ENCODE assay signal across 8 mouse cellular contexts in genomic region chr7:49120488-49120864, GRCm38 (mm10).
DNase-seq lines count a peak whose midpoint lies in the region; ATAC-seq lines count a peak whose summit lies in the region.
"Had no signal": no experiment of that assay in that cellular context is flagged by ENCODE, and none has a peak within 500 bp of the region (broad histone marks: within the 10 kb centered on the region; RNA-seq: fewer than 3 reads in every experiment).

No protein-coding gene starts in this region.

- H3K4me2 ChIP-seq in liver, embryonic 12.5 days = 0 out of 2 replicates have a peak overlapping the region, but pooled peaks have one; percentile 9
- no peak overlapping the region; the same call in 1 of the 2 replicates for H3K4me2 ChIP-seq in liver, embryonic 11.5 days
- H3K4me2 ChIP-seq in embryonic facial prominence, embryonic 15.5 days (replicated peaks) = 0 out of 2 replicates have a peak overlapping the region, but pooled peaks have one; percentile 17
- H3K4me2 ChIP-seq in hindbrain, embryonic 16.5 days (ENCODE audit: low read length) = peak overlapping the region; percentile 60
- H3K4me2 ChIP-seq in neural tube, embryonic 15.5 days = peak overlapping the region; percentile 62

- H3K27ac ChIP-seq in liver, embryonic 12.5 days = no peak overlapping the region
- H3K27ac ChIP-seq in liver, embryonic 11.5 days (ENCODE audit: low read depth, low read length) = no peak overlapping the region
- H3K27ac ChIP-seq in embryonic facial prominence, embryonic 15.5 days (replicated peaks) = no peak overlapping the region
- H3K27ac ChIP-seq in hindbrain, embryonic 16.5 days (ENCODE audit: low read depth, low read length) = peak overlapping the region; percentile 75
- peak overlapping the region; percentile 82 for H3K27ac ChIP-seq in neural tube, embryonic 15.5 days (replicated peaks)

- WGBS in liver, embryonic 12.5 days (ENCODE audit: insufficient replicate concordance) = 34% methylated on average over 6 of the region's 6 CpGs
- WGBS in liver, embryonic 11.5 days = 55% methylated on average over 6 of the region's 6 CpGs
- 51% methylated on average over 6 of the region's 6 CpGs for WGBS in embryonic facial prominence, embryonic 15.5 days
- 17% methylated on average over 6 of the region's 6 CpGs for WGBS in hindbrain, embryonic 16.5 days
- WGBS in neural tube, embryonic 15.5 days = 15% methylated on average over 6 of the region's 6 CpGs

- no peaks in the 10 kb centered on the region for H3K36me3 ChIP-seq in liver, embryonic 12.5 days
- no peaks in the 10 kb centered on the region for H3K36me3 ChIP-seq in liver, embryonic 11.5 days (ENCODE audit: control insufficient read depth, insufficient read depth, low read length)
- no peaks in the 10 kb centered on the region for H3K36me3 ChIP-seq in embryonic facial prominence, embryonic 15.5 days
- no peaks in the 10 kb centered on the region for H3K36me3 ChIP-seq in hindbrain, embryonic 16.5 days (ENCODE audit: control insufficient read depth, insufficient read depth, low read length)
- no peaks in the 10 kb centered on the region for H3K36me3 ChIP-seq in neural tube, embryonic 15.5 days

- ATAC-seq in liver, embryonic 12.5 days = no peak
- ATAC-seq in liver, embryonic 11.5 days (replicated peaks; ENCODE audit: low FRiP score) = no peak
- ATAC-seq in embryonic facial prominence, embryonic 15.5 days (ENCODE audit: insufficient number of reproducible peaks, low FRiP score, low TSS enrichment, low read depth) = no peak
- peak; percentile 46 for ATAC-seq in hindbrain, embryonic 16.5 days
- ATAC-seq in neural tube, embryonic 15.5 days (ENCODE audit: low FRiP score) = peak; percentile 49; the same call in 1 of the 2 replicates

- DNase-seq in liver, embryonic 11.5 days (ENCODE audit: low spot score) = no peak
- no peak for DNase-seq in ovary, adult 18-20 months (ENCODE audit: low spot score)
- DNase-seq in Muller cell, postnatal 12 days (ENCODE audit: inconsistent ontology term) = no peak

- H3K27me3 ChIP-seq in liver, embryonic 12.5 days (replicated peaks) = peaks cover 52% of the 10 kb centered on the region
- peaks cover 14% of the 10 kb centered on the region for H3K27me3 ChIP-seq in liver, embryonic 11.5 days (replicated peaks; ENCODE audit: control insufficient read depth, insufficient read depth, low read length)
- peaks cover 49% of the 10 kb centered on the region for H3K27me3 ChIP-seq in embryonic facial prominence, embryonic 15.5 days
- H3K27me3 ChIP-seq in hindbrain, embryonic 16.5 days (replicated peaks; ENCODE audit: control insufficient read depth, insufficient read depth, low read length) = no peaks in the 10 kb centered on the region
- H3K27me3 ChIP-seq in neural tube, embryonic 15.5 days (replicated peaks) = no peaks in the 10 kb centered on the region

- 0 out of 2 replicates have a peak, but pooled peaks cover 6% of the 10 kb centered on the region for H3K4me1 ChIP-seq in liver, embryonic 12.5 days
- H3K4me1 ChIP-seq in liver, embryonic 11.5 days (replicated peaks; ENCODE audit: control insufficient read depth, insufficient read depth, low read length) = no peaks in the 10 kb centered on the region
- no peaks in the 10 kb centered on the region for H3K4me1 ChIP-seq in embryonic facial prominence, embryonic 15.5 days
- H3K4me1 ChIP-seq in hindbrain, embryonic 16.5 days (ENCODE audit: control insufficient read depth, insufficient read depth, low read depth, low read length) = peaks cover 21% of the 10 kb centered on the region
- H3K4me1 ChIP-seq in neural tube, embryonic 15.5 days = peaks cover 30% of the 10 kb centered on the region

- no peak overlapping the region for H3K4me3 ChIP-seq in liver, embryonic 12.5 days
- no peak overlapping the region for H3K4me3 ChIP-seq in liver, embryonic 11.5 days (ENCODE audit: low read depth, low read length)
- no peak overlapping the region for H3K4me3 ChIP-seq in embryonic facial prominence, embryonic 15.5 days (replicated peaks)
- H3K4me3 ChIP-seq in hindbrain, embryonic 16.5 days (ENCODE audit: low read length) = peak overlapping the region; percentile 30
- H3K4me3 ChIP-seq in neural tube, embryonic 15.5 days (replicated peaks) = peak overlapping the region; percentile 34

- H3K9me3 ChIP-seq in liver, embryonic 12.5 days (replicated peaks) = no peaks in the 10 kb centered on the region
- no peaks in the 10 kb centered on the region for H3K9me3 ChIP-seq in liver, embryonic 11.5 days (ENCODE audit: control insufficient read depth, low read length)
- H3K9me3 ChIP-seq in embryonic facial prominence, embryonic 15.5 days (replicated peaks) = no peaks in the 10 kb centered on the region
- no peaks in the 10 kb centered on the region for H3K9me3 ChIP-seq in hindbrain, embryonic 16.5 days (ENCODE audit: control insufficient read depth, low read length)
- H3K9me3 ChIP-seq in neural tube, embryonic 15.5 days (replicated peaks) = no peaks in the 10 kb centered on the region
- H3K9me3 ChIP-seq: megakaryocyte, embryonic 14.5 days had no signal

- H3K9ac ChIP-seq in liver, embryonic 12.5 days = no peak overlapping the region
- H3K9ac ChIP-seq in liver, embryonic 11.5 days (ENCODE audit: low read depth, low read length) = no peak overlapping the region
- no peak overlapping the region for H3K9ac ChIP-seq in embryonic facial prominence, embryonic 15.5 days
- peak overlapping the region; percentile 42 for H3K9ac ChIP-seq in hindbrain, embryonic 16.5 days (ENCODE audit: low read depth, low read length)
- peak overlapping the region; percentile 45 for H3K9ac ChIP-seq in neural tube, embryonic 15.5 days (replicated peaks)

Comparison
In these comparisons a context has a peak if more than half of its experiments do, and no peak if none do; other contexts are left out.
1. ATAC-seq: peak in hindbrain, embryonic 16.5 days (single experiment) and neural tube, embryonic 15.5 days (single experiment); none in liver, embryonic 12.5 days (single experiment), liver, embryonic 11.5 days (single experiment) and embryonic facial prominence, embryonic 15.5 days (single experiment).
2. H3K27ac ChIP-seq: peak in hindbrain, embryonic 16.5 days (single experiment) and neural tube, embryonic 15.5 days (single experiment); none in liver, embryonic 12.5 days (single experiment), liver, embryonic 11.5 days (single experiment) and embryonic facial prominence, embryonic 15.5 days (single experiment).
3. H3K4me3 ChIP-seq: peak in hindbrain, embryonic 16.5 days (single experiment) and neural tube, embryonic 15.5 days (single experiment); none in liver, embryonic 12.5 days (single experiment), liver, embryonic 11.5 days (single experiment) and embryonic facial prominence, embryonic 15.5 days (single experiment).
4. H3K9ac ChIP-seq: peak in hindbrain, embryonic 16.5 days (single experiment) and neural tube, embryonic 15.5 days (single experiment); none in liver, embryonic 12.5 days (single experiment), liver, embryonic 11.5 days (single experiment) and embryonic facial prominence, embryonic 15.5 days (single experiment).